Mouse (Mus musculus) embryonic facial prominence, embryonic 14.5 days (tissue): ENCODE results near the gene Irgm2. TPM values are rescaled to one million over a fixed set of nuclear protein-coding genes. Genes with fewer than 3 reads are reported as not detected.
A peak's percentile ranks its signal among the peaks of the same experiment; 100 is the strongest.
"Not testable (repeated sequence)": the region's sequence is repeated elsewhere in the genome, so short reads cannot be mapped to it uniquely, and the experiment has no call there.

ENCODE experiments used
- ATAC-seq: fragments of 200-750 bp; cut with Nextera tagmentation; 2 replicates; pipeline ENCODE4 v1.8.0; 2017; ENCODE audit warnings: low read depth, moderate number of reproducible peaks, moderate TSS enrichment
- DNase-seq: peaks from one replicate; pipeline ENCODE4 v3.0.0-alpha.2; 2015; ENCODE audit warnings: low spot score
- H3K27ac ChIP-seq: fragments of 300-500 bp; sonication (generic); replicated peaks from 2 replicates; pipeline ENCODE4 v1.5.1; 2014; ENCODE audit warnings: low read depth, mild to moderate bottlenecking, low read length, moderate library complexity
- H3K27me3 ChIP-seq: fragments of 300-500 bp; sonication (generic); replicated peaks from 2 replicates; pipeline ENCODE4 v1.6.1; 2014; ENCODE audit warnings: low read length; ENCODE audit not compliant: control insufficient read depth, insufficient read depth
- H3K36me3 ChIP-seq: fragments of 300-500 bp; sonication (generic); 2 replicates; pipeline ENCODE4 v1.6.1; 2014; ENCODE audit warnings: low read length, mixed read lengths; ENCODE audit not compliant: control insufficient read depth, insufficient read depth
- H3K4me1 ChIP-seq: fragments of 300-500 bp; sonication (generic); 2 replicates; pipeline ENCODE4 v1.6.1; 2014; ENCODE audit warnings: antibody characterized with exemption, low read length; ENCODE audit not compliant: control insufficient read depth, insufficient read depth
- H3K4me2 ChIP-seq: fragments of 300-500 bp; sonication (generic); 2 replicates; pipeline ENCODE4 v1.6.1; 2014; ENCODE audit warnings: low read depth, mild to moderate bottlenecking, low read length, moderate library complexity, mixed read lengths
- H3K4me3 ChIP-seq: fragments of 300-500 bp; sonication (generic); 2 replicates; pipeline ENCODE4 v1.5.1; 2014; ENCODE audit warnings: low read depth, mild to moderate bottlenecking, low read length
- H3K9ac ChIP-seq: fragments of 300-500 bp; sonication (generic); 2 replicates; pipeline ENCODE4 v1.6.1; 2014; ENCODE audit warnings: low read depth, mild to moderate bottlenecking, low read length, moderate library complexity, mixed read lengths
- H3K9me3 ChIP-seq: fragments of 300-500 bp; sonication (generic); 2 replicates; pipeline ENCODE4 v1.6.1; 2016; ENCODE audit warnings: low read length; ENCODE audit not compliant: control insufficient read depth
- WGBS: fragments of 180-500 bp; shearing (Covaris S2); extraction: QIAGEN DNeasy Blood & Tissue Kit; methylation state at CpG from one replicate; pipeline ENCODE4 v1.1.7; 2014; 5-methylcytosine and 5-hydroxymethylcytosine counted together
- polyA plus RNA-seq: library from polyadenylated mRNA; unstranded; fragments of >200 nt; fragmentation: Nextera tagmentation; extraction: Ambion mirVana; gene quantifications from 2 replicates; pipeline ENCODE4 v1.2.1, GENCODE M21; 2014

The Irgm2 gene
- polyA plus RNA-seq, 1 experiment from 2014 or later = 5.7 TPM

- 12% methylated on average over 3 of the region's 3 CpGs for WGBS
- no peaks in the 10 kb centered on the region for H3K4me1 ChIP-seq
- H3K4me3 ChIP-seq = no peak overlapping the region
- peak; percentile 88 for DNase-seq
- ATAC-seq = peak; percentile 33; the same call in 1 of the 2 replicates
- no peak overlapping the region for H3K27ac ChIP-seq
- no peak overlapping the region for H3K9ac ChIP-seq
- no peaks in the 10 kb centered on the region for H3K27me3 ChIP-seq
- no peaks in the 10 kb centered on the region for H3K9me3 ChIP-seq
- no peak overlapping the region for H3K4me2 ChIP-seq
- H3K36me3 ChIP-seq = peaks cover 45% of the 10 kb centered on the region
Measured at GRCm38 (mm10) chr11:58179563-58179962, 19.9 kb upstream of the Irgm2 start.

GRCm38 (mm10) chr11:58179986-58180385 is 19.4 kb upstream of the Irgm2 start:
- H3K36me3 ChIP-seq = peaks cover 41% of the 10 kb centered on the region
- not testable (repeated sequence) for ATAC-seq, H3K27ac ChIP-seq, H3K4me3 ChIP-seq, H3K9ac ChIP-seq, H3K4me2 ChIP-seq, DNase-seq, H3K27me3 ChIP-seq, H3K4me1 ChIP-seq, H3K9me3 ChIP-seq
- 95% methylated on average over 6 of the region's 6 CpGs for WGBS

DNA sequence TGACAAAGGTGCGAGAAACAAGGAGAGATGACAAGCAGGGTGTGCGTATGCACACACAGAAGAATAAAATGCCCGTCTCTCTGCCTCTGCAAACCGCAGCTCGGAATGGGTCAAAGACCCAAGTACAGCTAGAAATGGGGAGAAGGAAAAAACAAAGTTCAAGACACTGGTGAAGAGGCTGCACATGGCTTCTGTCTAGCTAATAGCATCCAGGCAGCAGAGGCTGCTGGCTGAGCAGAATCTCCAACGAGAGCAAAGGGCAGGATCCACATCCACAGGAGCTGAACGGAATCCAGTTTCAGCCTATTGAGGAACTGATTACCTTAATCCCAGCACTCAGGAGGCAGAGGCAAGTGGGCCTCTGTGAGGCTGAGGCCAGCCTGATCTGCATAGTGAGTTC is 18.7 kb upstream of the Irgm2 start:
- WGBS = 85% methylated on average over 7 of the region's 7 CpGs
- H3K4me1 ChIP-seq = no peaks in the 10 kb centered on the region

DNA sequence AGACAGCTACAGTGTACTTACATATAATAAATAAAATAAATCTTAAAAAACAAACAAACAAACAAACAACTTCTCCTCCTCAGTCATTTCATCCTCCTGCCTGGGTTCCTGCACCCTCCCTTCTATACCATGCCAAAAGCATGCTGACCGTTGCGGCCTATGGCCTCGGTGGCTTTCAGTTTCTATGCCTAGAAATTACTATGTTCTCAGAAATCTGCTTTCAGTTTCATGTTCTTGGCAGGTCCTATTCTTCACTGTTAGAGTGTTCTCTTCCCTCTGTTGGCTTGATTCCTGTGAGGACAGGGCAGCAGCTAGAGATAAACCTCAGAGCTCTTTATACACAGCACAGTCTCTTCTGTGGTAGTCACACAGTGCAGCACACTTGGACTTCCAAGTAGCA is 15.8 kb upstream of the Irgm2 start:
- Histone ChIP-seq H3K36me3 (peaks cover 5% of the 10 kb centered on the region), H3K4me3 (no peak overlapping the region), H3K9me3 (no peaks in the 10 kb centered on the region), H3K4me1 (no peaks in the 10 kb centered on the region), H3K4me2 (no peak overlapping the region), H3K27me3 (no peaks in the 10 kb centered on the region), H3K9ac (no peak overlapping the region), H3K27ac (no peak overlapping the region)
- no peak for DNase-seq
- no peak for ATAC-seq
- 96% methylated on average over 3 of the region's 3 CpGs for WGBS

More for the DNA sequence above, 18.7 kb upstream of the Irgm2 start:
- DNase-seq (no peak), ATAC-seq (no peak)
- Histone ChIP-seq H3K27me3 (no peaks in the 10 kb centered on the region), H3K36me3 (peaks cover 33% of the 10 kb centered on the region), H3K27ac (no peak overlapping the region), H3K9me3 (no peaks in the 10 kb centered on the region), H3K4me2 (no peak overlapping the region), H3K4me3 (no peak overlapping the region), H3K9ac (no peak overlapping the region)

DNA sequence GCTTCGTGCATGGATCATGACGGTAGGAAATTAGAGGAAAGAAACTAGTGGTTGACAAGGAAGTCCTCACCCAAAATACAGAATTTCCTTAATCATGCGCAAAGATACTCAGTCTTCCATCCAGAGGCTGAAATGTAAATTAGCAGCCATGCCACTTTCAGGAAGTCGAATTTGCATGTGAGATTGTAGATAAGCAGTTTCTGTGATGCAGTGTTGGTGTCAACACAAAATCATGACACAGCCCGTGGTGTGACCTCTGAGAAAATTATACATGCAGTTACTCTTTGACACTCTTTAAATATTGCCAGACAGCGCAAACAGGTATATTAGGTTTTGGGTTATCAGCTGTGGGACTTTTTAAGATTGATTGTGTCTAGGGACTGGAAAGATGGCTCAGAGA is 9.7 kb upstream of the Irgm2 start:
- no peak overlapping the region for H3K27ac ChIP-seq
- WGBS = 91% methylated on average over 6 of the region's 6 CpGs
- DNase-seq = no peak
- H3K9ac ChIP-seq = no peak overlapping the region
- H3K27me3 ChIP-seq = no peaks in the 10 kb centered on the region
- no peak overlapping the region for H3K4me3 ChIP-seq
- H3K36me3 ChIP-seq = no peaks in the 10 kb centered on the region
- no peaks in the 10 kb centered on the region for H3K4me1 ChIP-seq
- H3K9me3 ChIP-seq = no peaks in the 10 kb centered on the region
- no peak overlapping the region for H3K4me2 ChIP-seq
- ATAC-seq = no peak

DNA sequence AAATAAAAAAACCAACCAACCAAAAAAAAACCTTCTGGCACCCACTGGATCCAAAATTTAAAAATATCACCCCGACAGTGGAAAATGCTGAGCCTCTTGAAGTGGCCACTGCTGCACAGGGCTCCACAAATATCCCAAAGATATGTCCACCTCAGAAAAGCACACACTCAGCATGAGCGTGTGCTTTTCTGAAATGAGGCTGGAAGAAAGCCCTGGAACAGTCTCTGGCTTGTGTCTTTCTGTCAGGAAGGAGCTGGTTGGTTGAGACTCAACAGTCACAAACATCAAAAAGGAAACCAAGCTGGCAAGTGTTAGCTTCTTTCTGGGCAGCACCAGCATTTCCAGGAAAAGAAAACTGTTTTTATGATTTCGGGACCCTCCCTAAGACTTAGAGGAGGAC is 6.1 kb upstream of the Irgm2 start:
- Histone ChIP-seq H3K4me2 (no peak overlapping the region), H3K36me3 (no peaks in the 10 kb centered on the region), H3K27me3 (no peaks in the 10 kb centered on the region), H3K9ac (no peak overlapping the region), H3K4me3 (no peak overlapping the region), H3K9me3 (no peaks in the 10 kb centered on the region), H3K27ac (no peak overlapping the region), H3K4me1 (no peaks in the 10 kb centered on the region)
- ATAC-seq (no peak), DNase-seq (no peak)
- WGBS = 69% methylated on average over 3 of the region's 3 CpGs

GRCm38 (mm10) chr11:58193860-58194520 is 5.4 kb upstream of the Irgm2 start:
- H3K27me3 ChIP-seq = no peaks in the 10 kb centered on the region
- no peak overlapping the region for H3K27ac ChIP-seq
- no peaks in the 10 kb centered on the region for H3K4me1 ChIP-seq
- H3K9ac ChIP-seq = no peak overlapping the region
- 41% methylated on average over 4 of the region's 4 CpGs for WGBS
- H3K9me3 ChIP-seq = no peaks in the 10 kb centered on the region
- ATAC-seq (no peak), DNase-seq (peak; percentile 9)
- H3K36me3 ChIP-seq = no peaks in the 10 kb centered on the region
- H3K4me3 ChIP-seq = no peak overlapping the region
- no peak overlapping the region for H3K4me2 ChIP-seq

DNA sequence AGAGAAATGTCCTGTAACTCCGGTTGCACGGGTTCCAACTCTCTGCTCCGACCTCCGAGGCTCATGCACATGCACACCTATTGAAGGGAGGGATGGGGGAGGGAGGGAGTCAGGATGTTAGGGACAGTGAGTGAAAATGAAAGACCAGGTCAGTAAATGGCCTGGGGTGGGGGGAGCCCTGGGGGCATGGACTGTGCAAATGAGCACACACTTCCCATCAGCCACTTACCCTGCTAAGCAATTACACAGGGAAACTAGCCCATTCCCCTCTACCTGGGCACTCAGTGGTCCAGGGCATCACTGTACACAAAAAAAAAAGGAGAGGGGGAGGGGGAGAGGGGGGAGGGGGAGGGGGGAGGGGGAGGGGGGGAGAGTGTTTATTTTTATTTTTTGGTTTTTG is 755 bp upstream of the Irgm2 start:
- H3K36me3 ChIP-seq = no peaks in the 10 kb centered on the region
- no peak for DNase-seq
- H3K4me3 ChIP-seq = peak overlapping the region; percentile 63
- H3K9ac ChIP-seq = peak overlapping the region; percentile 56; the same call in 1 of the 2 replicates
- no peaks in the 10 kb centered on the region for H3K9me3 ChIP-seq
- no peaks in the 10 kb centered on the region for H3K4me1 ChIP-seq
- ATAC-seq = no peak
- peak overlapping the region; percentile 62 for H3K4me2 ChIP-seq
- H3K27ac ChIP-seq = no peak overlapping the region
- WGBS = 73% methylated on average over 4 of the region's 4 CpGs
- H3K27me3 ChIP-seq = no peaks in the 10 kb centered on the region

DNA sequence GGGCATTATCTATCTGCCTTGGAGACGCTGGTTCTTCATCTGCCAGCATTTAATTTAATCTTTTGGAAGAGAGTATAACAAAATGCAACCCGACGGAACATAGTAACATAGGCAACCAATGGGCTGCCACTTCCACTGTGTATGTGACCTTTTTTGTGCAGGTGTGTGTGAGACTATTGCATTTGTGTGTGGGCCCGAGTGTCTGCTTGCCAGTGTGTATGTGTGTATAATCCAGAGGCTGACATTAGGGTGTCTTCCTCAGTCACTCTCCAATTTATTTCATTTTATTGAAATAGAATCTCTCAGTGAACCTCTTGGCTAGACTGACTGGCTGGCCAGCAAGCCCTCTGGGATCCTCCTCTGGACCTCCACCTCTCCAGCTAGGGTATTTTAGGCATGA is 808 bp downstream of the Irgm2 start:
- no peaks in the 10 kb centered on the region for H3K27me3 ChIP-seq
- no peaks in the 10 kb centered on the region for H3K4me1 ChIP-seq
- H3K9ac ChIP-seq = no peak overlapping the region
- no peak for ATAC-seq
- no peak overlapping the region for H3K4me3 ChIP-seq
- no peaks in the 10 kb centered on the region for H3K36me3 ChIP-seq
- 89% methylated on average over 4 of the region's 4 CpGs for WGBS
- no peak overlapping the region for H3K27ac ChIP-seq
- DNase-seq = no peak
- no peak overlapping the region for H3K4me2 ChIP-seq
- H3K9me3 ChIP-seq = no peaks in the 10 kb centered on the region
